Mouse (Mus musculus) kidney, adult 10 weeks (tissue): Measurements from ENCODE around the gene Relt. TPM values are rescaled to one million over a fixed set of nuclear protein-coding genes. Genes with fewer than 3 reads are reported as not detected.

ENCODE experiments used
- polyA plus RNA-seq: library from polyadenylated mRNA; stranded (reverse); fragments of 350-450 nt; fragmentation: Illumina TruSeq; extraction: RNeasy Lipid Tissue Mini Kit (QIAGEN cat#74804); gene quantifications from one replicate; pipeline ENCODE4 v1.2.3, GENCODE M21; 2014; ENCODE audit warnings: low read depth, low replicate concordance

Relt gene
- not detected for polyA plus RNA-seq

GRCm38 (mm10) chr7:100862828-100863638, at the start of gene Relt:
Gene Relt, minus strand, starts transcription at chr7:100863446.

Other genes with a start within 250 kb of the Relt start
- 23.3 TPM for gene Plekhb1, start 201.0 kb downstream of the Relt start, polyA plus RNA-seq
- 19.0 TPM for gene Fam168a, start 156.8 kb downstream of the Relt start, polyA plus RNA-seq
- 1.3 TPM for gene Arhgef17, start 68.7 kb upstream of the Relt start, polyA plus RNA-seq
- gene P2ry6, start 111.2 kb upstream of the Relt start, polyA plus RNA-seq: not detected
- 2.1 TPM for gene P2ry2, start 149.4 kb upstream of the Relt start, polyA plus RNA-seq
- 47.2 TPM for gene Fchsd2, start 229.4 kb upstream of the Relt start, polyA plus RNA-seq